Mouse (Mus musculus) lung, postnatal 4 days (tissue): Measurements from ENCODE around the gene Zfp354c.

Source experiments
- DNase-seq, 2 experiments: peaks; one replicate each; pipeline ENCODE4 v3.0.0; 2021

Zfp354c gene

GRCm38 (mm10) chr11:50827010-50827953, at the start of gene Zfp354c:
Gene Zfp354c, minus strand, starts transcription at chr11:50827724.
- DNase-seq = peak; percentile 86 to 87

- DNase-seq = no peak
Measured at GRCm38 (mm10) chr11:50850989-50851601, 23.6 kb upstream of the Zfp354c start.

- DNase-seq = no peak
Measured at GRCm38 (mm10) chr11:50850177-50850735, 22.7 kb upstream of the Zfp354c start, which contains the start of gene Grm6. Gene Grm6, plus strand, starts transcription at chr11:50850685.

DNA sequence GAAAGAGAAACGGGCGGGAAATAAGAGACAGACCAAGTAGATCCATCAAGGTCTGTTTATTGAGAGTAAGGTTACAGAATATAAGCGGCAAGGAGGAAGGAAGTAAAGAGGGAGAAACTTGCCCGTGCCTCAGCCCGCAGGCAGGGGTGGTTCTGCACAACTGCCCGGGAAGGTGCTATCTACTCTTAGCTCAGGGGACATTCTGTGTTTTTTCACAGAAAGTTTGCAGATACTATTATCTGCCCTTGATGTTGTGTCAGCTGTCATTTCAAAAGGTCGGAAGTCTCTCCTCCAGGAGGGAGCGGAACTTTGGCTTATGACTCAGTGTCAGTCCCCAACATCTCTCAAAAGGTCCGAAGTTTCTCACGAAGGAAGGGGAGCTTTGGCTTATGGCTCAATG, 21.8 kb upstream of the Zfp354c start:
- DNase-seq = no peak

DNA sequence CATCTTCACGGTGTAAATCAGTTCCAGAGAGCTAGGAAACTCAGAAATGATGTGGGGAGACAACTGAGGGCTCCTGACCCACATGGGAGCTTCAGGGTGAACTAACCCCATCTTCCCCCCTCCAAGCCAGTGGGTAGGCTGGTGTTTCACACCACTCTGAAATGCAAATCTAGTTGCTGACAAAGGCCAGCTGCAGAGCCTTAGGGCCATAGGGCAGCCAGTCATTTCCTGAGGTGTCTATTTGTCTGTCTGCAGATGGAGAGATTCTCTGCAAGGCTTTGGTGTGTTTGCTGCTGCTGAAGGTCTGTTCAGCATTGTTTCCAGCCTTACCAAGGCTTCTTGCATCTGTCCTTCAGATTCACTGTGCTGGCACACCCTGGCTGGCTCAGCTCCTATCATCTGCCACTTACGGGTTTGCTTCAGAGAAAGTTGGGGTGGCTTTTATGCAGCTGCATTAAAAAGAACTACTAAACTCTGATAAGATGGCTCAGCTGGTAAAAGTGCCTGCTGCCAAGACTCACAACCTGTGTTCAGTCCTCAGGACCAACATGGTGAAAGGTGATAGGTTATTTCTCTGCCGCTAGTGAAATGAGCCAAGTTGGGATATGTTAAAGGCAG, 21.1 kb upstream of the Zfp354c start:
- no peak for DNase-seq

GRCm38 (mm10) chr11:50847047-50847446, 19.5 kb upstream of the Zfp354c start:
- DNase-seq = no peak

- DNase-seq = no peak
Measured at GRCm38 (mm10) chr11:50845951-50846350, 18.4 kb upstream of the Zfp354c start.

GRCm38 (mm10) chr11:50841023-50841735, 13.7 kb upstream of the Zfp354c start, which contains the start of gene Zfp879:
Gene Zfp879, minus strand, starts transcription at chr11:50841552.
- DNase-seq = peak; percentile 89 to 90

DNA sequence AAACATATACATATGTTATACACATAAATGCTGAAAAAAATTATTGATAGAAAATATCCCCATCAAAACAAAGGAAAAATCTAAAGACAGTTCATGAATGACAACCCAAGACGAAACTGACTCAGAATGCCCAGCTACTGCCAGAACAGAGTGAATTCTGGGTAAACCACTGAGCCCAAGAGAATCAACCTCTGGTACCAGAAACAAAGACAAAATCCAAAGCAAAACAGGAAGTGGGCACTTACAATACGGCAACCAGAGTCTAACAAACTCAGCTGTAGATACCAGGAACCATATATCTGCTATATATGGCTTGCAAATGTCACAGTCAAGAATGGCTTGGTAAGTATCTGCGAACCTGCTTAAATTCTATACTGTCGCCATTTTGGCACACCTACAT, 8.2 kb upstream of the Zfp354c start:
- no peak for DNase-seq

DNA sequence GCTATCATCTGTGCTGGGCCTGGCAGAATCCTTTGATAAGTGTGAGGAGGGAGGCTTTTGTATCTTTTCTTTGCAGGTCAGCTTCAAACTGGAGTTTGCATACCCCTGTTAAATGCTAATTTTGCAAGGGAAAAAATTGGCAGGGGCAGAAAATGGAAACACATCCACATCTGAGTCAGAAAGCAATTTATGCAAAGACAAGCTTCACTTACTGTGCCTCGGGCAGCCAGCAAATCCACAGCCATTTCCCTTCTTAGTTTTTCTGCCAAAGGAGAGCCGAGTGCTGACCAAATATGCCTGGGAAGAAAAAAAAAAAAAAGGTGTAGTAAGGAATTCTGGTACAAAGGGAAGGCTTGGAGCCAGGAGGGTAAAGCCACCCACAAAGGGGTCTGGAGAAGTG, 1.3 kb downstream of the Zfp354c start:
- no peak for DNase-seq

DNA sequence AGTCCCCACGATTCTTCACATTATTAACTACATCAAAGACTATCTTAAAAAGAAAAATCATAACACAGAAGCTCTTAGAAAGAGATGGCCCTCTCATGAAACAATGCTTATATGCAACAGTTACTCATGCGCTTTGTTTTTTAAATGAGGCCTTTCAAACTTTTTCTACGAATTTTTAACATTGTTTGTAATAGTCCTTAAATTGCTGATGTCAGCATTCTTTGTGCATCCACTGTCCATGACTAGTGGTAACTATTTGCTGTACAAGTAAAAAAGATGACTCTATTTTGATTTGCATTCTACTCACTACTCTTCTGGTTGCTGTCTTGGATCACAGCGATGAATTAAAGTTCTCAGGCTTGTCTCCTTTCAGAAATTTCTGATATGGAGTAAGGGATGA, 13.3 kb downstream of the Zfp354c start:
- no peak for DNase-seq

GRCm38 (mm10) chr11:50798836-50799235, 28.7 kb downstream of the Zfp354c start:
- no peak for DNase-seq

DNA sequence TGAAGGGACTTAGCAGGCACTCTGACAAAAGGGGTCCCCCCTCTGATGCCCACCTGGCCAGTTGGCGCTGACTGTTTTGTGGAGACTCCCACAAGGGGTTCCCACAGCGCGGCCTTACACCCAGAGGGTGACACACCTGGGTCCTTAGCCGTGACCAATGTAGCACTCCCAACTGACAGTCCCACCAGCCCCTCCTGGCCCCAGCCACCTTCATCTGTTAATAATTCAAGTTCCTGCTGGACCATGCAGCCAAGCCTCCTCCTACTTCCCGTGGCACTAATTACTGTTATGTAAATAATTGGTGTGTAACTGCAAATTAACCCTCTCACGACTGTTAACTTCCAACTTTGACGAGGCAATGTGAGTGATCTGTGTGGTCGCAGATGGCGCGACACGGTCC, 29.9 kb downstream of the Zfp354c start:
- no peak for DNase-seq

DNA sequence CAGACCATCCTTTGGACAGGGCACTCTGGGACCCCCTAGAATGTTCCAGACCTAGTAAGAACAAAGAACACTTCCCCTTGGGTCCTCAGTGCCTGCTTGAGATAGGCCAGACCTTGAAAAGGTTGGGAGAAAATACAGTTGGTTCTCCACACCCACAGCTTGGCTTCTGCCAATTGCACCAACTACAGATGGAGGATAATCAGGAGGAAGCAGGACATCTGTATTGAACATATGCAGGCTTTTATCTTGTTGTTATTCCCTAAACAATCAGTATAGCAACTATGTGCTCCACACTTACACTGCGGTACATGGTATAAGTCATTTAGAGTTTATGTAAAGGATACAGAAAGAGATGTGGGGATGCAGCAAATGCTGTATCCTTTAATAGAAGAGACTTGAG, 56.5 kb downstream of the Zfp354c start:
- DNase-seq = no peak

- DNase-seq = peak; percentile 86 to 90
Measured at GRCm38 (mm10) chr11:50768995-50769749, 58.4 kb downstream of the Zfp354c start.

DNA sequence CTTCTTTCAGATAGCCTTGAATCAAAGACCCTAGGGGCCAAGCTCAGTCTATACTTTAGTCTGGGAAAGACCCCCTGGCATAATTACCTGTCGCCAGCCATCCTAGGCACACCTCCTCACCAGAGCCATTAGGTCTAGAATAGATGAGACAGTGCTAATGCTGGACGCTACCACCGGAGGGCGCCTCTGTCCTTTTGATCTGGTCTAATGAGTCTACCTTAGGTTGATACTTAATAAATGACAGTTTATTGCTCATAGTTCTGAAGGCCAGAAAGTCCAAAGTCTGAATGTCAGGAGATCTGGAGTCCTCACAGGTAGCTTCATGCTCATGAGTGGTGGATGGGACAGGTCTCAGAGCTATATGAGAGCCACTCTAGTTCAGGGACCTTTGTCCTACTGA, 60.5 kb downstream of the Zfp354c start:
- peak in 1 of 2 experiments; percentile 38 for DNase-seq

DNA sequence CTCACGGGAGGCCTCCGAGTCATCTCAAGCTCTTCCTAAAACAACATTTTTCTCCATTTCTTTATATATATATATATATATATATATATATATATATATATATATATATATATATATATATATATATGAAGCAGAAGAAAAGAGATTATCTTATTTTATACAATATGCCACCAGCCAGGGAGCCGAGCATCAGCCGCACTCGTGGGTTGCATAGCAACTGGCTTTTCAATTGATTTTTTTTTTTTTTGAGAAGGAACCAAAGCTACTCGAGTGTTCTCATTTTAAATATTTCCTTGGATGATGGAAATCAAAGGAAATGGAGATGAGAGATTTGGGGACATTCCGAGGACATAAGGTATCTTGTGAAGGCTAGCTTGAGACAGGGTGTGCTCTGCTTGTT, 61.1 kb downstream of the Zfp354c start:
- no peak for DNase-seq
